Mouse (Mus musculus) MEL (cell line): ENCODE measurements at regions not wholly inside any gene's neighbourhood (a gene's known extent, or its start where the extent isn't known, plus 50 kb on each side); places are given as distances from the start of the nearest gene placed in this dataset.

Experiments
- DNase-seq: peaks from one replicate; pipeline ENCODE4 v3.0.0; 2011; ENCODE audit warnings: low read depth, low spot score
- H3K27ac ChIP-seq: 2 replicates; pipeline ENCODE4 v1.5.1; 2012; ENCODE audit warnings: low read depth, mild to moderate bottlenecking, control low read depth, low read length, moderate library complexity; ENCODE audit not compliant: control insufficient read depth
- H3K27me3 ChIP-seq, 2 experiments: fragments of 150-350 bp in 1 of 2; sonication (generic) in 1 of 2; 2 replicates each; pipeline ENCODE4 v1.6.1; 2012; ENCODE audit warnings: low read length in 2 of 2, mild to moderate bottlenecking in 2 of 2, improper control_type of control experiment in 1 of 2, moderate library complexity in 1 of 2; ENCODE audit not compliant: insufficient read depth in 2 of 2, control insufficient read depth in 1 of 2
- H3K36me3 ChIP-seq, 2 experiments: 2 replicates each; pipeline ENCODE4 v1.6.1; 2012 to 2014; ENCODE audit warnings: low read length in 2 of 2, improper control_type of control experiment in 1 of 2, inconsistent platforms in 1 of 2, mild to moderate bottlenecking in 1 of 2; ENCODE audit not compliant: insufficient read depth in 2 of 2, control insufficient read depth in 1 of 2
- H3K4me1 ChIP-seq, 2 experiments: fragments of 150-350 bp in 1 of 2; sonication (generic) in 1 of 2; 2 replicates each; pipeline ENCODE4 v1.6.1; 2012; ENCODE audit warnings: low read length in 2 of 2, improper control_type of control experiment in 1 of 2, mild to moderate bottlenecking in 1 of 2; ENCODE audit not compliant: insufficient read depth in 2 of 2, control insufficient read depth in 1 of 2
- H3K4me3 ChIP-seq, 2 experiments: fragments of 150-350 bp in 1 of 2; sonication (generic) in 1 of 2; 2 replicates each; pipeline ENCODE4 v1.5.1; 2012; ENCODE audit warnings: low read depth in 2 of 2, low read length in 2 of 2, mild to moderate bottlenecking in 2 of 2, moderate library complexity in 2 of 2, control low read depth in 1 of 2, improper control_type of control experiment in 1 of 2; ENCODE audit not compliant: control insufficient read depth in 1 of 2, insufficient read depth in 1 of 2
- H3K79me2 ChIP-seq: 2 replicates; pipeline ENCODE4 v1.6.1; 2012; ENCODE audit warnings: mild to moderate bottlenecking, low read length, moderate library complexity; ENCODE audit not compliant: control insufficient read depth, poor library complexity, insufficient read depth
- H3K9ac ChIP-seq: 2 replicates; pipeline ENCODE4 v1.6.1; 2012; ENCODE audit warnings: low read depth, mild to moderate bottlenecking, control low read depth, low read length, moderate library complexity; ENCODE audit not compliant: control insufficient read depth, poor library complexity, severe bottlenecking
- H3K9me3 ChIP-seq: fragments of 150-350 bp; sonication (generic); replicated peaks from 2 replicates; pipeline ENCODE4 v1.6.1; 2012; ENCODE audit warnings: mild to moderate bottlenecking, low read length, improper control_type of control experiment, moderate library complexity; ENCODE audit not compliant: insufficient read depth
- BHLHE40 ChIP-seq: IDR thresholded peaks from 2 replicates; pipeline ENCODE4 v1.6.1; 2012; ENCODE audit warnings: low read depth, mild to moderate bottlenecking, inconsistent platforms, low read length, improper control_type of control experiment, borderline replicate concordance
- CHD1 ChIP-seq: IDR thresholded peaks from 2 replicates; pipeline ENCODE4 v1.6.1; 2012; ENCODE audit warnings: low read depth, mild to moderate bottlenecking, inconsistent platforms, low read length, improper control_type of control experiment
- CHD2 ChIP-seq: IDR thresholded peaks from 2 replicates; pipeline ENCODE4 v1.6.1; 2011; ENCODE audit warnings: low read length, improper control_type of control experiment
- E2F4 ChIP-seq: IDR thresholded peaks from 2 replicates; pipeline ENCODE4 v1.6.1; 2011; ENCODE audit warnings: low read depth, low read length, improper control_type of control experiment, borderline replicate concordance
- ETS1 ChIP-seq: IDR thresholded peaks from 2 replicates; pipeline ENCODE4 v1.6.1; 2012; ENCODE audit warnings: low read depth, mild to moderate bottlenecking, inconsistent platforms, low read length, improper control_type of control experiment, moderate library complexity
- GABPA ChIP-seq: IDR thresholded peaks from 2 replicates; pipeline ENCODE4 v1.6.1; 2012; ENCODE audit warnings: low read depth, mild to moderate bottlenecking, inconsistent platforms, low read length, improper control_type of control experiment, moderate library complexity
- GATA1 ChIP-seq: IDR thresholded peaks from 2 replicates; pipeline ENCODE4 v1.6.1; 2011; ENCODE audit warnings: low read depth, low read length, improper control_type of control experiment
- HCFC1 ChIP-seq: IDR thresholded peaks from 2 replicates; pipeline ENCODE4 v1.6.1; 2012; ENCODE audit warnings: low read depth, mild to moderate bottlenecking, inconsistent platforms, low read length, improper control_type of control experiment, moderate library complexity
- KAT2A ChIP-seq: conservative IDR thresholded peaks from 2 replicates; pipeline ENCODE4 v1.6.1; 2012; ENCODE audit warnings: low read depth, low read length, improper control_type of control experiment, inconsistent platforms
- MAFK ChIP-seq: IDR thresholded peaks from 2 replicates; pipeline ENCODE4 v1.6.1; 2011; ENCODE audit warnings: low read depth, mild to moderate bottlenecking, low read length, improper control_type of control experiment, borderline replicate concordance
- MAZ ChIP-seq: IDR thresholded peaks from 2 replicates; pipeline ENCODE4 v1.6.1; 2012; ENCODE audit warnings: low read depth, mild to moderate bottlenecking, inconsistent platforms, low read length, improper control_type of control experiment
- MEF2A ChIP-seq: IDR thresholded peaks from 2 replicates; pipeline ENCODE4 v1.6.1; 2014; ENCODE audit warnings: low read depth, mild to moderate bottlenecking, inconsistent platforms, low read length, improper control_type of control experiment; ENCODE audit not compliant: poor library complexity, insufficient replicate concordance, severe bottlenecking; ENCODE audit errors: extremely low read depth
- POLR2A ChIP-seq, 2 experiments: IDR thresholded peaks; 2 replicates each; pipeline ENCODE4 v1.6.1; 2011 to 2012; ENCODE audit warnings: low read length in 2 of 2, mild to moderate bottlenecking in 2 of 2, control low read depth in 1 of 2, improper control_type of control experiment in 1 of 2, low read depth in 1 of 2, moderate library complexity in 1 of 2; ENCODE audit not compliant: control insufficient read depth in 1 of 2, insufficient read depth in 1 of 2, poor library complexity in 1 of 2
- POLR2AphosphoS2 ChIP-seq: IDR thresholded peaks from 2 replicates; pipeline ENCODE4 v1.6.1; 2011; ENCODE audit warnings: low read length, improper control_type of control experiment
- SIN3A ChIP-seq: IDR thresholded peaks from 2 replicates; pipeline ENCODE4 v1.6.1; 2012; ENCODE audit warnings: low read length, improper control_type of control experiment, inconsistent platforms
- SMC3 ChIP-seq: IDR thresholded peaks from 2 replicates; pipeline ENCODE4 v1.6.1; 2011; ENCODE audit warnings: low read depth, low read length, improper control_type of control experiment
- TAL1 ChIP-seq: IDR thresholded peaks from 2 replicates; pipeline ENCODE4 v1.6.1; 2012; ENCODE audit warnings: mild to moderate bottlenecking, inconsistent platforms, low read length, moderate library complexity, mixed read lengths
- TBP ChIP-seq: IDR thresholded peaks from 2 replicates; pipeline ENCODE4 v1.8.0; 2011; ENCODE audit warnings: low read depth, low read length, improper control_type of control experiment
- TCF12 ChIP-seq: IDR thresholded peaks from 2 replicates; pipeline ENCODE4 v1.6.1; 2014; ENCODE audit warnings: low read depth, mild to moderate bottlenecking, inconsistent platforms, low read length, improper control_type of control experiment, moderate library complexity
- UBTF ChIP-seq: IDR thresholded peaks from 2 replicates; pipeline ENCODE4 v1.6.1; 2012; ENCODE audit warnings: low read depth, mild to moderate bottlenecking, inconsistent platforms, low read length, improper control_type of control experiment, moderate library complexity, borderline replicate concordance; ENCODE audit not compliant: insufficient read depth
- USF2 ChIP-seq, 2 experiments: IDR thresholded peaks; 2 replicates each; pipeline ENCODE4 v1.6.1; 2011 to 2012; ENCODE audit warnings: improper control_type of control experiment in 2 of 2, low read length in 2 of 2, borderline replicate concordance in 1 of 2, inconsistent platforms in 1 of 2, low read depth in 1 of 2, mild to moderate bottlenecking in 1 of 2; ENCODE audit not compliant: insufficient read depth in 1 of 2
- ZKSCAN1 ChIP-seq: IDR thresholded peaks from 2 replicates; pipeline ENCODE4 v1.6.1; 2012; ENCODE audit warnings: low read depth, mild to moderate bottlenecking, inconsistent platforms, low read length, improper control_type of control experiment, moderate library complexity
- ZMIZ1 ChIP-seq: IDR thresholded peaks from 2 replicates; pipeline ENCODE4 v1.6.1; 2012; ENCODE audit warnings: low read depth, mild to moderate bottlenecking, inconsistent platforms, low read length, improper control_type of control experiment, moderate library complexity

GRCm38 (mm10) chr12:77179138-77179537 lies 58.8 kb upstream of the Fut8 start:
- H3K36me3 ChIP-seq: peaks cover 6 to 28% of the 10 kb centered on the region in 2 experiments
- H3K4me3 ChIP-seq: no peak overlapping the region
- H3K4me1 ChIP-seq: peaks cover 9 to 26% of the 10 kb centered on the region in 2 experiments
- no peak overlapping the region for H3K27ac ChIP-seq
- peak in 1 of 2 experiments; percentile 21; a peak in 1 of 4 replicates for TF ChIP-seq POLR2A (IDR thresholded peaks at IDR 0.05; ENCODE audit: control insufficient read depth in 1 of 2, insufficient read depth in 1 of 2, low read depth in 1 of 2, low read length in 2 of 2, poor library complexity in 1 of 2)
- no peak for TF ChIP-seq ETS1
- no peaks in the 10 kb centered on the region for H3K79me2 ChIP-seq
- no peak overlapping the region for H3K9ac ChIP-seq
- peak; percentile 15 for DNase-seq
- H3K9me3 ChIP-seq: no peaks in the 10 kb centered on the region
- H3K27me3 ChIP-seq: no peaks in the 10 kb centered on the region

DNA sequence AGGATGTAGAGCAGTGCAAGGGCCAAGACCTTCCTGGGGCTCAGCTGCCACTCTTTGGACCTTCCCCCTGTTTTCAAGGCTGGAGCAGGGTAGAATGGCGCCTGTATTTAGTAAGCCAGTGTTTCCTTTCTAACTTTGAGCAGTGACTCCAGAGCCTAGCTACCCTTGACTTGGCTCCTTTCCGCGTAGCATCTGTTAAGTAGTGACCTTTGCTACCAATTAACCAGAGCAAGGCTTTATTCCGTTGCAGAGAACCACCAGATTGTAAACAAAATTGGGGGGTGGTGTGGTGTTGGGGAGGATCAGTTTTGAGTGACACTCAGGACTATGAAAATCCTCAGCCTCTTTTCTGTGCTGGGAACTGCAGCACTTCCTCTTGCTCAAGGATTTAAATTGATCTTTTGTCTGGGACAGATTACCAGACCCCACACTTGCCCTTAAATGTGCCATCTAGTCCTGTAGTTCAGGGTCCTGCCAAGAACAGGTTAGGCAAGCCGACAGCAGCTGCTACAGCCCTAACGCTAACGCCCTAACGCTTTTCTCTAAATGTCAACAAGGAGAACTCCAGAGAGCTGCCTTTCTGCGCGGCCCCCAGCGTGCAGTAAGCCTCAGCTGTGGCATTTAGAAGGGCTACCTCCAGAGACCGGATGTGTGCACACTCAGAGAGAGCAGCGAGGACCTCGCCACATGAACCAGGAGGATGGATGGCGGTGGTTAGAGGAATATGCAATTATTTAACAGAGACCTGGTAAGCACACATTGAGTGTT lies 59.9 kb upstream of the Fut8 start:
- TF ChIP-seq SMC3 (0 out of 2 replicates have a peak, but pooled peaks have one; percentile 3), POLR2AphosphoS2 (0 out of 2 replicates have a peak, but pooled peaks have one; percentile 2), TCF12 (no peak), TAL1 (no peak), TBP (no peak), E2F4 (no peak), KAT2A (no peak)
- Histone ChIP-seq H3K27ac (no peak overlapping the region), H3K79me2 (no peaks in the 10 kb centered on the region), H3K4me1 (peaks cover 9 to 26% of the 10 kb centered on the region in 2 experiments), H3K9me3 (no peaks in the 10 kb centered on the region), H3K27me3 (no peaks in the 10 kb centered on the region), H3K36me3 (peaks cover 6 to 28% of the 10 kb centered on the region in 2 experiments), H3K4me3 (no peak overlapping the region), H3K9ac (no peak overlapping the region)
- DNase-seq: no peak

DNA sequence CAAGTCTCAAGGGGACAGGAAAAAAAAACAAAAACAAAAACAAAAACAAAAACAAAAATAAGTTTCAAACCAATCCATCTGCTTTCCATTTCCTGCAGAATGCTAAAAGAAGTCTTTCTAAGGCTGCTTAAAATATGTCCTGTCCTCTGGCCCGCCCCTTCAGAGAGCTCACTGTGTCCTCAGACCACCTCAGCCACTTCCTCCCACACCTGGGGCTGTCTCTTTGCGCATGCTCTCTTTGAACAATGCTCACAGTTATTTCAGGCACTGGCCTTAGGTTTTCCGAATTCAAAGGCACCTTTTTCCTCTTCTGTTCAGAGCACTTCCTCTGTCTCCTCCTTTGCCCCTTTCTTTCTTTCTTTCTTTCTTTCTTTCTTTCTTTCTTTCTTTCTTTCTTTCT lies 60.6 kb upstream of the Fut8 start:
- TF ChIP-seq CHD2 (no peak), POLR2AphosphoS2 (no peak), GATA1 (no peak), CHD1 (no peak), BHLHE40 (no peak), SIN3A (no peak), ZKSCAN1 (no peak), MAZ (no peak), POLR2A (IDR thresholded peaks at IDR 0.05; ENCODE audit: control insufficient read depth in 1 of 2, insufficient read depth in 1 of 2, low read depth in 1 of 2, low read length in 2 of 2, poor library complexity in 1 of 2) (no peak), ZMIZ1 (no peak), MEF2A (no peak), HCFC1 (no peak), USF2 (IDR thresholded peaks at IDR 0.05; ENCODE audit: borderline replicate concordance in 1 of 2, insufficient read depth in 1 of 2, low read depth in 1 of 2, low read length in 2 of 2) (no peak), GABPA (no peak), TBP (no peak), MAFK (no peak), UBTF (no peak)
- no peak overlapping the region for H3K27ac ChIP-seq
- H3K4me3 ChIP-seq: no peak overlapping the region
- H3K27me3 ChIP-seq: no peaks in the 10 kb centered on the region
- H3K36me3 ChIP-seq: peaks cover 7 to 28% of the 10 kb centered on the region in 2 experiments
- no peak overlapping the region for H3K9ac ChIP-seq
- no peak for DNase-seq
- no peaks in the 10 kb centered on the region for H3K9me3 ChIP-seq
- H3K4me1 ChIP-seq: peaks cover 9 to 26% of the 10 kb centered on the region in 2 experiments
- no peaks in the 10 kb centered on the region for H3K79me2 ChIP-seq
